ENCODE assay signal across 8 mouse cellular contexts in the genomic region with DNA sequence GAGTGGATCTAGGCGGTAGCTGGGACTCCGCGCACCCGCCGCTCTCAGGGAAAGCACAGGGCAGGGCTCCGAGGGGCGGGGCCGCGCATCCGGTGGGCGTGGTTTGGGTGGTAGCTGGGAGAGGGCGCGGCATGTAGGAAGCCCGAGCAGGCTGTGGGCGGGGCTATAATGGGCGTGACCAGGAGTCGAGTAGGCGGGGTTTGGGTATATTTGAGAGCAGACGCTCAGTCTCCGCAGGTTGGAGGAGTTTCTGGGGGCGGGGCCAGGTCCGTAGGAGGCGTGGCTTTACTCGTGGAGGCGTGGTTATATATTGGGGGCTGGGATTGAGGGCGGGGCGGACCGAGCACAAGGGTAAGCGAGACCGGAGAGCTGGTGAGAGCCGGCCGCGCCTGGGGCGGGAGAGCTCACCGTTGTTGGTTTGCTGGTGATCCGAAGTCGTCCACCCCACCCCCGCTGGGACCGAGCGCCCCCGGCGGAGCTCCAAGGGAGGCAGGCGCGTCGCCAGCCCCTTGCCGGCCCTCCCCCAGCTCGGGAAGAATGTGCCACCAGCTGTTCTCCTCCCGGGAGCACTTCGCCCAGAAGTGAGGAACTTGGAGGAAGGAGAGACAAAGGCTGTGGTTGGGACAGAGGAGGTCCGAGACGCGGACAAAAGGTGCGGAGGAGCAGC. TPM values are rescaled to one million over a fixed set of nuclear protein-coding genes. Genes with fewer than 3 reads are reported as not detected.
A peak's percentile ranks its signal among the peaks of the same experiment; 100 is the strongest.
DNase-seq lines count a peak whose midpoint lies in the region; ATAC-seq lines count a peak whose summit lies in the region.

TSS of gene Myo10 (plus strand) at position 326 of the 667 bp plus-strand sequence.

- H3K4me2 ChIP-seq in hindbrain, embryonic 15.5 days = peak within 1 kb of the TSS; percentile 87

- H3K9ac ChIP-seq in hindbrain, embryonic 15.5 days = peak within 1 kb of the TSS; percentile 44

- no peaks in the 10 kb centered on the region for H3K9me3 ChIP-seq in hindbrain, embryonic 15.5 days

- H3K27me3 ChIP-seq in hindbrain, embryonic 15.5 days = peaks cover 6% of the 10 kb centered on the region; the same call in 1 of the 2 replicates

- H3K27ac ChIP-seq in hindbrain, embryonic 15.5 days (replicated peaks) = peak within 1 kb of the TSS; percentile 46

- H3K4me1 ChIP-seq in hindbrain, embryonic 15.5 days (replicated peaks) = peaks cover 17% of the 10 kb centered on the region

- H3K4me3 ChIP-seq in hindbrain, embryonic 15.5 days = peak within 1 kb of the TSS; percentile 73

- under 1% methylated on average over 53 of the region's 53 CpGs for WGBS in hindbrain, embryonic 15.5 days

- H3K36me3 ChIP-seq in hindbrain, embryonic 15.5 days = no peaks in the 10 kb centered on the region

- peak; percentile 100 for DNase-seq in gastrocnemius, adult 18-20 months (ENCODE audit: low spot score)
- DNase-seq in layer of hippocampus, postnatal 36 days = peak; percentile 88 to 90
- peak; percentile 100 for DNase-seq in lung, postnatal 25 days (ENCODE audit: low spot score)
- peak; percentile 99 for DNase-seq in retina, adult 2 months (ENCODE audit: low read depth, low spot score)
- DNase-seq in thymus, postnatal 25 days = peak; percentile 100

- peak; percentile 91 for ATAC-seq in activated CD4-positive, CD25-positive, alpha-beta regulatory T cell, adult 4 months
- ATAC-seq in common myeloid progenitor, adult 5-6 weeks (replicated peaks; ENCODE audit: low read depth, poor library complexity, severe bottlenecking) = peak; percentile 89
- peak; percentile 94 for ATAC-seq in hindbrain, embryonic 15.5 days (ENCODE audit: low FRiP score, low read depth)

RNA-seq across cellular contexts. Expression of gene Myo10, which starts in this region (rescaled TPM):
- polyA plus RNA-seq in activated CD4-positive, CD25-positive, alpha-beta regulatory T cell, adult 4 months (2017; shearing (Covaris generic)) = 1 to 10 TPM in 1 of 2 experiments, under 1 TPM in 1; 0.60 to 1.4 TPM
- 2.9 and 5.6 TPM in 2 replicates for total RNA-seq in common myeloid progenitor, adult 5-6 weeks (2017)
- total RNA-seq in gastrocnemius, adult 18-20 months (2021) = 10 to 100 TPM; 49.7 to 59.3 TPM
- polyA plus RNA-seq in hindbrain, embryonic 15.5 days (2015; fragmentation: Nextera tagmentation; extraction: Ambion mirVana) = 28.3 and 33.1 TPM in 2 replicates
- total RNA-seq in layer of hippocampus, postnatal 36 days (2021) = 10 to 100 TPM; 52.5 to 53.3 TPM

Comparison
In these comparisons a context has a peak if more than half of its experiments do, and no peak if none do; other contexts are left out.
1. Peak in every context shown above with its lines: DNase-seq, ATAC-seq, H3K4me3 ChIP-seq and H3K27ac ChIP-seq.
2. RNA of gene Myo10 (polyA plus RNA-seq): 28.3 to 33.1 TPM in hindbrain, embryonic 15.5 days; 0.60 to 1.4 TPM in activated CD4-positive, CD25-positive, alpha-beta regulatory T cell, adult 4 months; every median in the first group is over 10 times any median in the second.